Mouse (Mus musculus): ENCODE measurements around the gene Nqo2. TPM values are rescaled to one million over a fixed set of nuclear protein-coding genes. Genes with fewer than 3 reads are reported as not detected.

The Nqo2 gene
- polyA plus RNA-seq, 1 experiment, result 25.1 TPM

- no peaks in the 10 kb centered on the region for H3K27me3 ChIP-seq (ENCODE audit: control insufficient read depth, insufficient read depth, insufficient read length)
- H3ac ChIP-seq (ENCODE audit: control insufficient read depth, insufficient read length), result no peak overlapping the region
- no peak overlapping the region for H3K4me3 ChIP-seq
- H3K79me2 ChIP-seq (ENCODE audit: control insufficient read depth, insufficient read depth), result no peaks in the 10 kb centered on the region
- no peak overlapping the region for H3K4me2 ChIP-seq (ENCODE audit: low read depth)
- H3K36me3 ChIP-seq (ENCODE audit: control insufficient read depth, insufficient read depth), result no peaks in the 10 kb centered on the region
- TF ChIP-seq USF1 (IDR thresholded peaks at IDR 0.05; ENCODE audit: low read depth), result no peak
- TF ChIP-seq TCF12 (IDR thresholded peaks at IDR 0.05; ENCODE audit: insufficient read depth, poor library complexity, severe bottlenecking), result no peak
- no peak for TF ChIP-seq POLR2AphosphoS2 (IDR thresholded peaks at IDR 0.05; ENCODE audit: insufficient read length, low read depth)
- no peak for TF ChIP-seq CEBPB (IDR thresholded peaks at IDR 0.05; ENCODE audit: insufficient read depth, poor library complexity, severe bottlenecking)
- TF ChIP-seq E2F4 (IDR thresholded peaks at IDR 0.05; ENCODE audit: insufficient read depth), result no peak
- no peak for TF ChIP-seq TCF3 (IDR thresholded peaks at IDR 0.05; ENCODE audit: insufficient read length, low read depth)
- no peak for TF ChIP-seq REST (IDR thresholded peaks at IDR 0.05; ENCODE audit: insufficient read depth, insufficient read length)
- TF ChIP-seq SRF (IDR thresholded peaks at IDR 0.05; ENCODE audit: control insufficient read depth, insufficient read length, low read depth), result no peak
- TF ChIP-seq POLR2A (IDR thresholded peaks at IDR 0.05; ENCODE audit: insufficient read length, low read depth), result no peak
- no peak for TF ChIP-seq MYOG (IDR thresholded peaks at IDR 0.05; ENCODE audit: control insufficient read depth in 1 of 3, insufficient read depth in 1 of 3, insufficient read length in 2 of 3, low read depth in 2 of 3)
- no peak for TF ChIP-seq MAX (IDR thresholded peaks at IDR 0.05; ENCODE audit: low read depth)
- TF ChIP-seq MYOD1 (IDR thresholded peaks at IDR 0.05; ENCODE audit: control insufficient read depth in 1 of 3, insufficient read length in 2 of 3, low read depth in 2 of 3), result no peak
Measured at GRCm38 (mm10) chr13:33959771-33960170, 4.7 kb upstream of the Nqo2 start.

GRCm38 (mm10) chr13:33965056-33966024 is 853 bp downstream of the Nqo2 start:
- H3K27me3 ChIP-seq (ENCODE audit: control insufficient read depth, insufficient read depth, insufficient read length), result no peaks in the 10 kb centered on the region
- H3K4me3 ChIP-seq, result peak overlapping the region; percentile 52
- H3K79me2 ChIP-seq (ENCODE audit: control insufficient read depth, insufficient read depth), result peaks cover 16% of the 10 kb centered on the region
- H3K4me2 ChIP-seq (ENCODE audit: low read depth), result peak overlapping the region; percentile 68
- H3K36me3 ChIP-seq (ENCODE audit: control insufficient read depth, insufficient read depth), result peaks cover 3% of the 10 kb centered on the region
- peak overlapping the region; percentile 45 for H3ac ChIP-seq (ENCODE audit: control insufficient read depth, insufficient read length)
- TF ChIP-seq POLR2A (IDR thresholded peaks at IDR 0.05; ENCODE audit: insufficient read length, low read depth), result peak; percentile 48
- peak; percentile 78 for TF ChIP-seq CEBPB (IDR thresholded peaks at IDR 0.05; ENCODE audit: insufficient read depth, poor library complexity, severe bottlenecking)
- TF ChIP-seq SRF (IDR thresholded peaks at IDR 0.05; ENCODE audit: control insufficient read depth, insufficient read length, low read depth), result no peak
- no peak for TF ChIP-seq TCF3 (IDR thresholded peaks at IDR 0.05; ENCODE audit: insufficient read length, low read depth)
- TF ChIP-seq MYOG (IDR thresholded peaks at IDR 0.05; ENCODE audit: control insufficient read depth in 1 of 3, insufficient read depth in 1 of 3, insufficient read length in 2 of 3, low read depth in 2 of 3), result no peak
- TF ChIP-seq POLR2AphosphoS2 (IDR thresholded peaks at IDR 0.05; ENCODE audit: insufficient read length, low read depth), result peak; percentile 65
- no peak for TF ChIP-seq MYOD1 (IDR thresholded peaks at IDR 0.05; ENCODE audit: control insufficient read depth in 1 of 3, insufficient read length in 2 of 3, low read depth in 2 of 3)
- no peak for TF ChIP-seq E2F4 (IDR thresholded peaks at IDR 0.05; ENCODE audit: insufficient read depth)
- no peak for TF ChIP-seq USF1 (IDR thresholded peaks at IDR 0.05; ENCODE audit: low read depth)
- no peak for TF ChIP-seq REST (IDR thresholded peaks at IDR 0.05; ENCODE audit: insufficient read depth, insufficient read length)
- no peak for TF ChIP-seq MAX (IDR thresholded peaks at IDR 0.05; ENCODE audit: low read depth)
- no peak for TF ChIP-seq TCF12 (IDR thresholded peaks at IDR 0.05; ENCODE audit: insufficient read depth, poor library complexity, severe bottlenecking)

- no peak for TF ChIP-seq TCF3 (IDR thresholded peaks at IDR 0.05; ENCODE audit: insufficient read length, low read depth)
- TF ChIP-seq POLR2A (IDR thresholded peaks at IDR 0.05; ENCODE audit: insufficient read length, low read depth), result no peak
- TF ChIP-seq SRF (IDR thresholded peaks at IDR 0.05; ENCODE audit: control insufficient read depth, insufficient read length, low read depth), result no peak
- TF ChIP-seq TCF12 (IDR thresholded peaks at IDR 0.05; ENCODE audit: insufficient read depth, poor library complexity, severe bottlenecking), result no peak
- no peak for TF ChIP-seq CEBPB (IDR thresholded peaks at IDR 0.05; ENCODE audit: insufficient read depth, poor library complexity, severe bottlenecking)
- TF ChIP-seq USF1 (IDR thresholded peaks at IDR 0.05; ENCODE audit: low read depth), result no peak
- no peak for TF ChIP-seq E2F4 (IDR thresholded peaks at IDR 0.05; ENCODE audit: insufficient read depth)
- TF ChIP-seq MAX (IDR thresholded peaks at IDR 0.05; ENCODE audit: low read depth), result no peak
- no peak for TF ChIP-seq REST (IDR thresholded peaks at IDR 0.05; ENCODE audit: insufficient read depth, insufficient read length)
- no peak for TF ChIP-seq MYOD1 (IDR thresholded peaks at IDR 0.05; ENCODE audit: control insufficient read depth in 1 of 3, insufficient read length in 2 of 3, low read depth in 2 of 3)
- Histone ChIP-seq H3K4me2 (ENCODE audit: low read depth) (peak overlapping the region; percentile 68), H3K4me3 (peak overlapping the region; percentile 52), H3K36me3 (ENCODE audit: control insufficient read depth, insufficient read depth) (peaks cover 3% of the 10 kb centered on the region), H3ac (ENCODE audit: control insufficient read depth, insufficient read length) (no peak overlapping the region), H3K79me2 (ENCODE audit: control insufficient read depth, insufficient read depth) (peaks cover 16% of the 10 kb centered on the region), H3K27me3 (ENCODE audit: control insufficient read depth, insufficient read depth, insufficient read length) (no peaks in the 10 kb centered on the region)
Measured at GRCm38 (mm10) chr13:33966025-33966412, 1.5 kb downstream of the Nqo2 start.

GRCm38 (mm10) chr13:33966574-33966973 is 2.1 kb downstream of the Nqo2 start:
- peaks cover 16% of the 10 kb centered on the region for H3K79me2 ChIP-seq (ENCODE audit: control insufficient read depth, insufficient read depth)
- no peak for TF ChIP-seq MAX (IDR thresholded peaks at IDR 0.05; ENCODE audit: low read depth)
- no peak for TF ChIP-seq REST (IDR thresholded peaks at IDR 0.05; ENCODE audit: insufficient read depth, insufficient read length)
- TF ChIP-seq POLR2A (IDR thresholded peaks at IDR 0.05; ENCODE audit: insufficient read length, low read depth), result no peak
- no peak for TF ChIP-seq SRF (IDR thresholded peaks at IDR 0.05; ENCODE audit: control insufficient read depth, insufficient read length, low read depth)
- no peak for TF ChIP-seq CEBPB (IDR thresholded peaks at IDR 0.05; ENCODE audit: insufficient read depth, poor library complexity, severe bottlenecking)
- no peak for TF ChIP-seq MYOG (IDR thresholded peaks at IDR 0.05; ENCODE audit: control insufficient read depth in 1 of 3, insufficient read depth in 1 of 3, insufficient read length in 2 of 3, low read depth in 2 of 3)
- no peak for TF ChIP-seq USF1 (IDR thresholded peaks at IDR 0.05; ENCODE audit: low read depth)
- no peak for TF ChIP-seq POLR2AphosphoS2 (IDR thresholded peaks at IDR 0.05; ENCODE audit: insufficient read length, low read depth)
- H3K27me3 ChIP-seq (ENCODE audit: control insufficient read depth, insufficient read depth, insufficient read length), result no peaks in the 10 kb centered on the region
- H3K4me2 ChIP-seq (ENCODE audit: low read depth), result no peak overlapping the region
- peak overlapping the region; percentile 52 for H3K4me3 ChIP-seq
- no peak overlapping the region for H3ac ChIP-seq (ENCODE audit: control insufficient read depth, insufficient read length)
- H3K36me3 ChIP-seq (ENCODE audit: control insufficient read depth, insufficient read depth), result peaks cover 3% of the 10 kb centered on the region

Measured in myocyte (in vitro differentiated cells).